Mouse (Mus musculus) c-Kit-positive CD71-negative TER-119-negative erythroid progenitor cells, embryonic 14.5 days (primary cell): ENCODE measurements around the gene Bclaf3.
"Not testable (repeated sequence)": the region's sequence is repeated elsewhere in the genome, so short reads cannot be mapped to it uniquely, and the experiment has no call there.

ENCODE experiments used
- DNase-seq: peaks from one replicate; pipeline ENCODE4 v3.0.0-alpha.2; 2013; ENCODE audit warnings: low read depth

Gene Bclaf3

GRCm38 (mm10) chrX:159526388-159526787, at the start of gene Bclaf3:
Bclaf3 (plus strand) TSS chrX:159526688.
- DNase-seq = no peak

GRCm38 (mm10) chrX:159478243-159478940, 48.1 kb upstream of the Bclaf3 start:
- not testable (repeated sequence) for DNase-seq

DNA sequence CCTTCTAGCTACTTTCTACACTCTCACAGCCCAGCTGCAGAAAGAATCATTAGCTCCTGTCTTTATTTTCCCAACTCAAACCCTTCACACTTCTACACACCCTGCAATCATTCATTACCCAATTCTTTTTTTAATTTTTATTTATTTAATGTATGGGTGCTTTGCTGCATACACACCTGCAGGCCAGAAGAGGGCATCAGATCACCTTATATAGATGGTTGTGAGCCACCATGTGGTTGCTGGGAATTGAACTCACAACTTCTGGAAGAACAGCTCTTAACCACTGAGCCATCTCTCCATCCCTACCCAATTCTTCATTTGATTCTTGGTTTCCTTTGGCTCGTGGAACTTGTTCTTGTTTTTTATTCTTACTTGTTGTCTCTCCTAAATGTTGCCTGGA, 42.2 kb upstream of the Bclaf3 start:
- no peak for DNase-seq

- DNase-seq = no peak
These were observed 23.3 kb upstream of the Bclaf3 start for GRCm38 (mm10) chrX:159503181-159503580.

DNA sequence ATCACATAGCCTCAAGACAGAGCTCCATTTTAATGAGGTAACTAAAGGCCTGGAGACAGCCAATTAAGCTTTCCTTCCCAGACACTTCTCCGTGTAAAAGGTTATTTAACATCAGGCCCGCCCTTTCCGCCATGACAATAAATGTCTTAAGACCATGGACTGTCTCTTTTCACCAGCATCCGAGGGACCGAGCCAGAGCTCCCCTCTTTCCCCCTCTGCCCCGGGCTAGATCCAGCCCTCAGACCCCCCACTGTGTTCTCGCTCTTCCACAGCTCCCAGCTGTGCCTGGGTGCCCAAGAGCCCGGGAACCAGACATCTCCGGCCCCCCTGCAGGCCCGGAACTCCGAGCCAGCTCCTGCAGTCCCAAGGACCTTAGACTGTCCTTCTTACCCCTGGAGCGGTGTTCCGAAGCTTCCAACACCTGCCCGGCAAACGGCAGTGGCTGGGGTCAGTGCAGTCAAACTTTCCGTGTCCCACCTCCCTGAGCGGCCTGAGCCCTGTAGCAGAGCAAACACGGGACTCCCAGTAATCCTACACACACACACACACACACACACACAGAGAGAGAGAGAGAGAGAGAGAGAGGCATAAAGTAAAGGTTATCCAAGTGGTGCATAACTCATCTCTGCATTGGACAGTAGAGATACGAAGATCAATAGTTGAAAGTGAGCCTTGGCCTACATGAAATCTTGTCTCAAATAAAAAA, 18.0 kb upstream of the Bclaf3 start:
- no peak for DNase-seq

- DNase-seq = no peak
These were observed 17.4 kb upstream of the Bclaf3 start for GRCm38 (mm10) chrX:159509042-159509441.

- DNase-seq = no peak
These were observed 16.4 kb upstream of the Bclaf3 start for GRCm38 (mm10) chrX:159509847-159510715.

GRCm38 (mm10) chrX:159510716-159511051, 15.8 kb upstream of the Bclaf3 start:
- DNase-seq = no peak

DNA sequence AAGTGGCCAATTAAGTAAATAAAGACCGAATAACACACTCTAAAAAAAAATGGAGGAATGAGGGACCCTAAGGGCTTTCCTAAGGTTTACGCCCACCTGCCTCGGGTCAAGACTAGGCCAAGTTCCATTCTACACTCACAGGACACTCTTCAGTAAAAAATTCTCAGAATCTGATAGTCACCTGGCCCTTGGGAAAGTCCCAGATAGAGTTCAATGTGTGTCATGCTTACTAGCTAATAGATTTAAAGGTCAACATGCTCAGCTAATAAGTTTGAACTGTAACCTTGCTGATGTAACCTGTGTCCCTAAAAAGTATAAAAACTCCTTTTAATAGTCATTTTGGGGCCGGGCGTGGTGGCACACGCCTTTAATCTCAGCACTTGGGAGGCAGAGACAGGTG, 10.9 kb upstream of the Bclaf3 start:
- DNase-seq = no peak

GRCm38 (mm10) chrX:159521780-159522179, 4.7 kb upstream of the Bclaf3 start:
- DNase-seq = no peak

DNA sequence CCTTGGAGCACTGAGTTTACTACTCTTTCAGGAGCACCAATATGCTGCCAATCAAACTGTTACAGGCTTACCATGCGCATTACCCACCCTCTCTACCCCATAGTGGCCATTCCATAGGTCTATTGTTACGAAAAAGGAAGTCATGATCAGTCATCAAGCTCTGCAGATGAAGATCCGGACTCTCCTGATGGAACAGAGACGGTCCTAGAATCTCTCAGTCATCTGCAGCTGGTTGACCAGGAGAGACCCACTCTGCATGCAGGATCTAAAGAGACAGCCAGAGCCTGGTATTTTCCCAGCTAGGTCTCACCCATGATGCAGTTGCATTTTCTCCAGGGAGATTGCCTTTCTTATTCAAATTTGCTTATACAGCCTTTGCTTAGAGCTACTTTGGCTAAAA, 3.8 kb upstream of the Bclaf3 start:
- no peak for DNase-seq

- peak; percentile 88 for DNase-seq
These were observed 5.9 kb downstream of the Bclaf3 start for GRCm38 (mm10) chrX:159532427-159532810.

GRCm38 (mm10) chrX:159532811-159533462, 6.4 kb downstream of the Bclaf3 start:
- DNase-seq = no peak

DNA sequence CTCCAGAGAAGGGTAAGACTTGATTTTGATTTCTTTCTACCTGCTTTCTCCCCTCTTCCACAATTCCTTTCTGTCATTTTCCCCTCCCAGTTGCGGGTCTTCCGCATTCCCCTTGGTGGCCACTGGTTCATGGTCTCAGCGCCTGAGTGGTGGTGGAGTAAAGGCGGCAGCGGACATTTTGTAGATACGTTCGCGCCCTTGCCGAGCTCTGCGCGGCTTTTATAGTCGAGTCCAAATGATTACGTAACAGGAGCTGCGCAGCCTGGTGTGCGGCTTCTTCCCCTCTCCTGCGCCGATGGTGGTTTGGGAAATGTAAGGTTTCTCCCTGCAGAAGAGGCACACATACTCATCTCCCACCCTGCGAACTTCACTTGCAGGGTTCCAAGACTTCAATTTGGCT, 15.4 kb downstream of the Bclaf3 start:
- DNase-seq = no peak

GRCm38 (mm10) chrX:159547093-159547492, 20.6 kb downstream of the Bclaf3 start:
- DNase-seq = no peak

DNA sequence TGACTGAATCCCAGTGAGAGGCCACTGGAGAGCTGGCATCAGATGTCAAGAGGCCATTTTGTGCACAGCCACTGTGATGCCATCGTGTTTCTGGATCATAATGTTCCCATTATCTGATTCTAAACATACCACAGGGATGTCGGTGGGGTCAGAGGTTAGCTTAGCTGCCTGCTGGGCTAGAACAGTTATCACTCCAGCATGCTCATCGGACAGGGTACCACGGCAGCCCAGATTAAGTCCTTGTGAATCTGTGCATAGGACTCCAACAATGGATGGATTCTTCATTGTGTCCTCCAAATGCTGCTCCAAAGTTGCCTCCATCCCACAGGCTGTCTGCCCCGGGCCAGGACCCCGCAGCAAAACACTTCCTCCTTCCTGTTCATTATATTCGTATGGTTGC, 58.2 kb downstream of the Bclaf3 start:
- not testable (repeated sequence) for DNase-seq

DNA sequence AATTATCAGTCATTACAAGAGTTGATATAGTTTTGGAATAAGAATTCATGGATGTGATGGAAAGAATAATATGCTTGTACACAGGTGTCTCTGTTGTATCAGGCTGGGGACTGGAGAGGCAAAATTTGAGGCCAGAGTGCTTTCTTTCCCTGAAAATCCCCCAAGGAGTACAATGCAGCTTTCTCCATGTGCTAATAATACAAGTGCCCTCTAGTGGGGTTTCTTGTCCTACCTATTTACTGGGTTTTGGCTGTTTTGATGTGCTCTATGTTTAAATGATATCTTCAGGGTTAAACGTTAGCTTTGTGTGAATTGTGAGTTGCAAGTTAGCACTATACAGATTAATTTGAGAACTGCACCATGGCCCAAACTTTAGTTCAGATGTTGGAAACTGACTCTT, 65.1 kb downstream of the Bclaf3 start:
- no peak for DNase-seq

- DNase-seq = peak; percentile 8
These were observed 71.0 kb downstream of the Bclaf3 start for GRCm38 (mm10) chrX:159597502-159597901.

DNA sequence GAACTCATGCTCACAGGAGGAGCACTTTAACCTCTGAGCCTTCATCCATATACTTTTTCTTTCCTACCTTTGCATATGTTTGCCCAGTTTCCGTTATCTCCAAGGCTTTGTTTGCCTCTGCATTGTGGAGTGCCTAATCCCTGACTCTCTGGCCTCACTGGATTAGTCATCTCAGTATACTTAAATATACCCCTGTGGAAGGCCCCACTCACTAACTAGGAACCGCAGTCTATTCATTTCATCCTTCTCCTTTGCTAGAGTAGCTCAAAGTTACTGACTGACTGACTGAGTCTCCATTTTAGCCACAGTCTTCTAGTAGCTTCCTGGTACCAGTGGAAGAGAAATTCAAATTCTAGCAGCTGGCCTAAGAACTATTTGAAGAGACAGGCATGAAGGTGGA, 78.3 kb downstream of the Bclaf3 start:
- DNase-seq = no peak

- DNase-seq = peak; percentile 34
These were observed 80.4 kb downstream of the Bclaf3 start for GRCm38 (mm10) chrX:159606936-159607335.

DNA sequence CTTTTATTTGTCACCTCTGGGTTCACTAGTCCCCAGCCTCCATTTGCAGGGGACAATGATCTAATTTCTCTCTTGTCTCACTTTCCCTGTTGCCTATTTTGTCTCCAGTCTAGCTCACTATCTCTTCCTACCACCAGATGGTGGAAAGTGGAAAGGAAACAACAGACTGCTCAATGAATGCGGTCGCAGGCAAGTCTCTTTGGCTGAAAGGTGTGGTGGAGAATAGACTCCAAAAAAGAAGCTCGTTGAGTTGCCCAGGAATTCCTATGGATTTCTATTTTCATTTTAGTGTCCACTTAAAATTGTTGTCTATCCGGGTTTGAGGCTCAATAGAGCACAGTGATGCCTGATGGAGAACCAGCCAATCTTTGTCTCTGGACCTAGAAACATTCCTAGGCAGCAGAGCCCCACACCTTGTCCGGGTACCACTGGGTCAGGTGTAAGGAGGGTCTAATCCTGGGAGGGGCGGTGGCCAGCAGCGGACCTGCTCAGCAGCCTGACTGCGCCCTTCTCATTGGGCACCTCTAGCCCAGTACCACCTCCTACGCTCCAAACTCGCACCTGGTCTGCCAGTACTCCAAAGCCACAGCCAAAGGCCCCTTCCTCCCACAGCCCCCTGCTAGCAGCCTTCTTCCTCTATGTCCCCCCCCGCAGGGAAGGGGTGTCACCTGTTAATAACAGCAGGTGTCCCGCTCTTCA, 99.9 kb downstream of the Bclaf3 start:
- no peak for DNase-seq
